Mouse (Mus musculus): Measurements from ENCODE around the gene Net1. TPM values are rescaled to one million over a fixed set of nuclear protein-coding genes. Genes with fewer than 3 reads are reported as not detected.
"Not testable (repeated sequence)": the region's sequence is repeated elsewhere in the genome, so short reads cannot be mapped to it uniquely, and the experiment has no call there.

Net1 gene
- polyA plus RNA-seq, 1 experiment from 2014 or later: 37.6 TPM

- H3K4me2 ChIP-seq (replicated peaks): no peak overlapping the region
- H3K4me1 ChIP-seq: no peaks in the 10 kb centered on the region
- H3K9ac ChIP-seq: no peak overlapping the region
- no peaks in the 10 kb centered on the region for H3K27me3 ChIP-seq (replicated peaks)
- no peak overlapping the region for H3K27ac ChIP-seq
- WGBS: 86% methylated on average over 6 of the region's 6 CpGs
- no peaks in the 10 kb centered on the region for H3K9me3 ChIP-seq
- H3K36me3 ChIP-seq: peaks cover 10% of the 10 kb centered on the region; the same call in 1 of the 2 replicates
- no peak overlapping the region for H3K4me3 ChIP-seq
- ATAC-seq (ENCODE audit: low FRiP score, low read depth): no peak
These were observed 10.8 kb downstream of the Net1 start for GRCm38 (mm10) chr13:3907151-3907696.

DNA sequence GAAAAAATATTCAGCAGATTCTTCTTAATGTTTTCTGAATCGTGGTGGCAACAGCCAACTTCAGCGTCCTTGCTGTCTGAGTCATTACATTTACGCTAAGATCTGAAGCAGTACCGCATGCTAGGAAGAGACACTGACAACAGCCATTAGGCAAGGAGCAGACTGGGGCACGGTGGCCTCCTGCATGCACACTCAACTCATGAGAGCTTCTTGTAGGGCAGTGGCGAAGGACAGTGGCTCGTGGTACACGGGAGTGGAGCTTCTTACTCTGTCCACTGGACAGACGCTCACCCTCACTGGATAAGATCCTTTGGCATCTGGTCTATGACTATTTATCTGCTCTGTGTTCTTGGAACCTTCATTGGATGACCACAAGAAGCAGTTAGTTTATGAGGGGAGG, 18.7 kb downstream of the Net1 start:
- H3K27ac ChIP-seq: no peak overlapping the region
- no peaks in the 10 kb centered on the region for H3K27me3 ChIP-seq (replicated peaks)
- no peak overlapping the region for H3K9ac ChIP-seq
- H3K4me2 ChIP-seq (replicated peaks): no peak overlapping the region
- no peaks in the 10 kb centered on the region; the same call in 1 of the 2 replicates for H3K36me3 ChIP-seq
- WGBS: 93% methylated on average over 9 of the region's 9 CpGs
- no peaks in the 10 kb centered on the region for H3K4me1 ChIP-seq
- H3K9me3 ChIP-seq: no peaks in the 10 kb centered on the region
- H3K4me3 ChIP-seq: no peak overlapping the region
- ATAC-seq (ENCODE audit: low FRiP score, low read depth): no peak

DNA sequence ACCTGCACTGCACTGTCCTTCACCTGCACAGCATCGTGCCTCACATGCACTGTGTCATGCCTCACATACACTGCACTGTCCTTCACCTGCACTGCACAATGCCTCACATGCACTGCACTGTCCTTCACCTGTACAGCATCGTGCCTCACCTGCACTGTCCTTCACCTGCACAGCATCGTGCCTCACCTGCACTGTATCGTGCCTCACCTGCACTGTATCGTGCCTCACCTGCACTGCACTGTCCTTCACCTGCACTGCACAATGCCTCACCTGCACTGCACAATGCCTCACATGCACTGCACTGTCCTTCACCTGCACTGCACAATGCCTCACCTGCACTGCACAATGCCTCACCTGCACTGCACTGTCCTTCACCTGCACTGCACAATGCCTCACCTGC, 19.8 kb downstream of the Net1 start:
- H3K4me2 ChIP-seq (replicated peaks); H3K27me3 ChIP-seq (replicated peaks); H3K4me1 ChIP-seq; H3K27ac ChIP-seq; H3K9ac ChIP-seq; H3K9me3 ChIP-seq; H3K36me3 ChIP-seq; H3K4me3 ChIP-seq; ATAC-seq (ENCODE audit: low FRiP score, low read depth): not testable (repeated sequence)
- WGBS: 95% methylated on average over 5 of the region's 5 CpGs

DNA sequence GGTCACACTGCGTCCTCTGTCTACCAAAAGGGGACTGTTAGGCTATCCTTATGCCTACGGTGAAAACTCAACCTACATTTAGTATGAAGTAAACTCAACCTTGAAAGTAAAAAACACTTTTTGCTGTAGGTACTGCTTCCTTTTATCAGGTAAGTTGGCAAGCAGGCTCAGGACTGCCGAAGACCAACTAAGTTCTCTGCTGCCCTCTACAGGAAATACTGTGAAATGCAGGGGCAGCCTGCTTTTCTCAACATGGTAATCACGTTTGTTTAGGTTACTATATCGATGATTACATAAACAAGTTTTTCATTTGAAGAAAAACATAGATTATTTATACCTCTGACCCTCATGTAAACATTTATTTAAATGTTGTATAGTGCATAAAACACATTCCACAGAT, 21.1 kb downstream of the Net1 start:
- Histone ChIP-seq H3K4me2 (replicated peaks) (no peak overlapping the region), H3K27ac (no peak overlapping the region), H3K27me3 (replicated peaks) (no peaks in the 10 kb centered on the region), H3K4me3 (no peak overlapping the region), H3K9me3 (no peaks in the 10 kb centered on the region), H3K4me1 (peaks cover 7% of the 10 kb centered on the region; the same call in 1 of the 2 replicates), H3K9ac (no peak overlapping the region), H3K36me3 (no peaks in the 10 kb centered on the region; the same call in 1 of the 2 replicates)
- 45% methylated on average over 5 of the region's 5 CpGs for WGBS
- no peak for ATAC-seq (ENCODE audit: low FRiP score, low read depth)

DNA sequence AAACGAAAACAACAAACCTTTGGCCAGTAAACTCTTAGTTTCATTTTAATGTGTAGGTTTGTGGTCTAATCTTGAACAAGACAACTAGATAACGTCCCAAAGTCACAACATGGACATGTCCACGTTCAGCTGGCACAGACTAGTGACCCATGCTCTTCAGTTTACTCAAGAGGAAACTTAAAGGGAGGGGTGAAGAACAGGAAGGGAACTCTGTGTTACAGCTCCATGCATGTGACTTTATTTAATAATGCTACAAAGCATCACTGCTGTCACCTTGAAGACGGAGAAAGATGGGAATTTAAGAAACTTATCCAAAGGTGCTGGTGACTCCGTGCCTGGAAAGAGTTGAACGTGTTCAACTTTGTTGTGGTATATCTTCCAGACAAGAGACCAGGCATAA, 22.0 kb downstream of the Net1 start:
- Histone ChIP-seq H3K9ac (no peak overlapping the region), H3K9me3 (no peaks in the 10 kb centered on the region), H3K27me3 (replicated peaks) (no peaks in the 10 kb centered on the region), H3K4me3 (no peak overlapping the region), H3K36me3 (no peaks in the 10 kb centered on the region; the same call in 1 of the 2 replicates), H3K27ac (no peak overlapping the region), H3K4me1 (peaks cover 7% of the 10 kb centered on the region; the same call in 1 of the 2 replicates), H3K4me2 (replicated peaks) (no peak overlapping the region)
- ATAC-seq (ENCODE audit: low FRiP score, low read depth): no peak
- WGBS: 94% methylated on average over 6 of the region's 6 CpGs

GRCm38 (mm10) chr13:3895397-3895980, 22.5 kb downstream of the Net1 start:
- Histone ChIP-seq H3K27me3 (replicated peaks) (no peaks in the 10 kb centered on the region), H3K4me2 (replicated peaks) (no peak overlapping the region), H3K36me3 (no peaks in the 10 kb centered on the region; the same call in 1 of the 2 replicates), H3K4me1 (peaks cover 7% of the 10 kb centered on the region; the same call in 1 of the 2 replicates), H3K4me3 (no peak overlapping the region), H3K9ac (no peak overlapping the region), H3K27ac (no peak overlapping the region), H3K9me3 (no peaks in the 10 kb centered on the region)
- 86% methylated on average over 8 of the region's 8 CpGs for WGBS
- ATAC-seq (ENCODE audit: low FRiP score, low read depth): no peak

DNA sequence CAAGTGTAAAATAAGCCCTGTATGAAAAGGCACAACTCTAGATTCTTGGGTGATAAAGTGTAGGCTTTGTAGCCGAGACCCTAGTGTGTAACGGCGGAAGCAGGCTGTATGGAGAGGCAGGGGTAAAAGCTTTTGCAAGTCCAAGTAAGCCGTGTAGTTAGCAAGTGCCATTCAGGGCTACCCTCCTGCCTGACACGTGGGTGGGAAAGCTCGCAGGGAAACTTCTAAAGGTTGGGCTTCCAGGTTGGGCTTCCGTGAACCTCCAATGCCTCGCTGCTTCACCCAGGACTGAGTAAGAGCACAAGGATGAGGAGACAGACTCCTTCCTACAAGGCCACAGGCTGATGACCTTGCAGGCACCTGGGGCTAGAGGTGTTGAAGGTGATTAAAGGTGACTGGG, 23.5 kb downstream of the Net1 start:
- Histone ChIP-seq H3K4me2 (replicated peaks) (no peak overlapping the region), H3K36me3 (no peaks in the 10 kb centered on the region), H3K9ac (no peak overlapping the region), H3K9me3 (no peaks in the 10 kb centered on the region), H3K27me3 (replicated peaks) (no peaks in the 10 kb centered on the region), H3K27ac (no peak overlapping the region), H3K4me1 (peaks cover 9% of the 10 kb centered on the region; the same call in 1 of the 2 replicates), H3K4me3 (no peak overlapping the region)
- no peak for ATAC-seq (ENCODE audit: low FRiP score, low read depth)
- WGBS: 79% methylated on average over 8 of the region's 8 CpGs

DNA sequence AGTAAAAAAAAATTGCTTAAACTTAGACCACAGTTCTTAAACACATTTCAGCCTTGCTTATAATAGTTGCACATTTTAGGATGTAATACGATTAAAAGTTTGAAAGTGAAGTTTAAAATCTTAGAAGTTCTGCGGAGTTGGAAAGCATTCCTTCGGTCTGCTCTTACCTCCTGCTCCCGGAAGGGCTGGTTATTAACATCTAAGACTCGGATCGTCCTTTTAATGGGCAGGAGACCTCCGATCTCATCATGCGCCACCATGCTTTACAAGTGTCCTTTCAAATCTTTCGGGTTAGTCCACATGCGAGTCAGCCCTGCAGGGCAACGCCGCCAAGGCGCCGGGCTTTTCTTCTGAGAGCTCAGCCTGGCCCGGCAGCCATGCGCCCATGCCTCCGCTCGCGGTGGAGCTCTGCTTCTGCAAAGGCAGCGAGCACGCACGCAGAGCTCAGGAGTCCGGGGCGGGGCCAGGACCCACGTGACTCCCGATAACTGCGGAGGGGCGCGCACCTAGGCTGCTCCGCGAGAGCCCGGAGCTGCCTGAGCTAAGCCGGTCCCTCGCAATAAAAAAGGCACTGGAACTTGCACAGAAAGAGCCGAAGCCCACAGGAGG, 24.8 kb downstream of the Net1 start:
- Histone ChIP-seq H3K4me2 (replicated peaks) (peak overlapping the region; percentile 71), H3K4me1 (peaks cover 9% of the 10 kb centered on the region; the same call in 1 of the 2 replicates), H3K27me3 (replicated peaks) (no peaks in the 10 kb centered on the region), H3K27ac (no peak overlapping the region), H3K36me3 (peaks cover 4% of the 10 kb centered on the region), H3K4me3 (peak overlapping the region; percentile 46), H3K9me3 (no peaks in the 10 kb centered on the region), H3K9ac (peak overlapping the region; percentile 38)
- peak; percentile 96 for ATAC-seq (ENCODE audit: low FRiP score, low read depth)
- under 1% methylated on average over 35 of the region's 35 CpGs for WGBS

DNA sequence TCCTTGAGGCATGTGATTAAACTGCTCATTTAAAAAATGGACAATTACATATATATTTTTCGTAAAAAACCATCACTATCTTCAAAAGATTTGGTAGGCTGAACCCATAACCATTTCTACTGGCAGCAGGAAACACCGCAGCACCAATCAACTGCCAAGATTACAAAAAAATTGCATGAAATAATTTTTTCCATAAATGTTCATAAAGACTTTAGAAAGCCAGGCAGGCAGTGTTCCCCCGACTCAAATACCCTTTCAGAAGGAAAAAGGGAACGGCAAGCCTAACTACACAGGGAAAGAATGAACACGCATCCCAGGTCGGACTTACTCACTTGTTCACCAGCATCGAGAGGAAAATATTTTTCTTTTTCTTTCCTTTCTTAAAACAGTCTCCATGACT, 25.4 kb downstream of the Net1 start:
- Histone ChIP-seq H3K27ac (no peak overlapping the region), H3K9ac (no peak overlapping the region), H3K36me3 (peaks cover 10% of the 10 kb centered on the region), H3K4me2 (replicated peaks) (peak overlapping the region; percentile 71), H3K4me1 (peaks cover 9% of the 10 kb centered on the region; the same call in 1 of the 2 replicates), H3K27me3 (replicated peaks) (no peaks in the 10 kb centered on the region), H3K9me3 (no peaks in the 10 kb centered on the region), H3K4me3 (peak overlapping the region; percentile 46; the same call in 1 of the 2 replicates)
- no peak for ATAC-seq (ENCODE audit: low FRiP score, low read depth)
- WGBS: 21% methylated on average over 7 of the region's 7 CpGs

DNA sequence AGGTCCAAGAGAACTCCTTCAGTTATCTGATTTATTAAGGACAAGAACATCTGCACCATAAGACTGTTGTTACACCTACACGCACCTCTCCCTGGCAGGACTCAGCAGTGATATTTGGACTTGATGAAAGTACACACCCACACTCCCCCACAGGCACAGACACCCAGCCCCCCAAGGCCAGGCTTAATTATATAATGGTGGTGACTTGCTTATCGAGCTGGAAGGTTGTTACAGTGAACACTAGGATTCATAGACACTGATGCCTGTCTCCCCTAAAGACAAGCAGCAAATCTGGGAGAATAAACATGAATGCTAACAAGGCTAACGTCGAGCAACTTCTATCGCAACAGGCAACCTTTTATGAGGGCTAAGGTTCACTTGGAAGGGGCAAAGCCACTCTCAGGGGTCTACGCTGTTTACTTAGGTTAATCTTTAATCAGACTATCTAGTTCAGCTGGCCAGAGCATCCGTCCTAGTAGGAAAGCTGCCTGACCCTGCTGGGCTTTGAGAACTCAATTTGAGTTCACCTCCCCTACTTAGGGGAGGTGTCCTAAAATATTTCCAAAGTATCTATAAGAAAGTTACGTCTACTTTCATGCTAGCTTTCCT, 26.4 kb downstream of the Net1 start:
- Histone ChIP-seq H3K4me1 (peaks cover 9% of the 10 kb centered on the region; the same call in 1 of the 2 replicates), H3K9ac (no peak overlapping the region), H3K4me3 (peak overlapping the region; percentile 2; the same call in 1 of the 2 replicates), H3K27ac (no peak overlapping the region), H3K4me2 (replicated peaks) (peak overlapping the region; percentile 71), H3K9me3 (no peaks in the 10 kb centered on the region), H3K27me3 (replicated peaks) (no peaks in the 10 kb centered on the region), H3K36me3 (peaks cover 20% of the 10 kb centered on the region)
- WGBS: 37% methylated on average over 8 of the region's 8 CpGs
- ATAC-seq (ENCODE audit: low FRiP score, low read depth): no peak

- no peak for ATAC-seq (ENCODE audit: low FRiP score, low read depth)
- peaks cover 34% of the 10 kb centered on the region for H3K36me3 ChIP-seq
- no peak overlapping the region for H3K27ac ChIP-seq
- H3K27me3 ChIP-seq (replicated peaks): no peaks in the 10 kb centered on the region
- H3K4me2 ChIP-seq (replicated peaks): no peak overlapping the region
- H3K9ac ChIP-seq: no peak overlapping the region
- no peaks in the 10 kb centered on the region for H3K9me3 ChIP-seq
- 20% methylated on average over 8 of the region's 8 CpGs for WGBS
- peaks cover 9% of the 10 kb centered on the region; the same call in 1 of the 2 replicates for H3K4me1 ChIP-seq
- H3K4me3 ChIP-seq: no peak overlapping the region; the same call in 1 of the 2 replicates
These were observed 28.0 kb downstream of the Net1 start for GRCm38 (mm10) chr13:3890061-3890460.

DNA sequence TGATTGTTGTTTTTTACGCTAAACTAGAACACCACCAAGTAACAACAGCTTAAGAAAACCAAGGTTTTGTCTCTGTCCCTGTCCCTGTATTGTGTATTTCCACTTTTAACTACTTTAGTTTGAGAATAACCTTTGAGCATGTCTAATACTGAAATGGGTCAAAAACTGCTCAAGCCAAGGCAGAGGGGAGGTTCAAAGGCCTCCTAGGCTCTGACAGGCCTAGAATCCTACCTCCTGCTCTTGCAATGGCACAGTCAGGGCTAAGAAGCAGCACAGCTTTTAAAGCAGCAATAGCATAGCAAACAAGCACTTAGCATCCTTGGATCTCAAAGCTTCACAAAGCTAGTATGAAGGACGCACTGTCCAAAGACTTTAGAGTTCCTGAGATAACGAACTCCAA, 28.9 kb downstream of the Net1 start:
- Histone ChIP-seq H3K9me3 (no peaks in the 10 kb centered on the region), H3K4me3 (no peak overlapping the region), H3K27ac (no peak overlapping the region), H3K36me3 (peaks cover 42% of the 10 kb centered on the region), H3K27me3 (replicated peaks) (no peaks in the 10 kb centered on the region), H3K4me2 (replicated peaks) (no peak overlapping the region), H3K4me1 (peaks cover 9% of the 10 kb centered on the region; the same call in 1 of the 2 replicates), H3K9ac (no peak overlapping the region)
- WGBS: 94% methylated on average over 3 of the region's 3 CpGs
- ATAC-seq (ENCODE audit: low FRiP score, low read depth): no peak

All from neural tube, embryonic 12.5 days (tissue).